Mouse (Mus musculus) left cerebral cortex, postnatal 14 days (tissue): ENCODE results near the gene Zfp316. TPM values are rescaled to one million over a fixed set of nuclear protein-coding genes. Genes with fewer than 3 reads are reported as not detected.

ENCODE experiments used
- DNase-seq, 2 experiments: peaks; one replicate each; pipeline ENCODE4 v3.0.0; 2021 to 2022; ENCODE audit warnings: low spot score in 2 of 2, mixed read lengths in 1 of 2
- intact Hi-C: fragments of 180-260 bp; cut with DNase I; formaldehyde crosslinking; loops from one replicate; pipeline ENCODE4 v1.15.1; 2025
- long read RNA-seq, 2 experiments: library from polyadenylated mRNA; stranded (forward); transcript quantifications; one replicate each; pipeline ENCODE4 v2.0.0; 2021
- total RNA-seq, 2 experiments: library from RNA; stranded (reverse); gene quantifications; 2 replicates each; pipeline ENCODE4 v1.2.3; 2021

Gene Zfp316
- total RNA-seq, result 10 to 100 TPM; 20.1 to 20.5 TPM
- long read RNA-seq, experiment 1, full-length matches to known transcripts, result 1 of 2 reads
- long read RNA-seq, experiment 1, partial matches to known transcripts, result 0 of 2 reads
- long read RNA-seq, experiment 1, other reads (novel, unspliced or antisense), result 1 of 2 reads
- long read RNA-seq, experiment 2, full-length matches to known transcripts, result 1 of 1 reads
- long read RNA-seq, experiment 2, partial matches to known transcripts, result 0 of 1 reads
- long read RNA-seq, experiment 2, other reads (novel, unspliced or antisense), result 0 of 1 reads

DNA sequence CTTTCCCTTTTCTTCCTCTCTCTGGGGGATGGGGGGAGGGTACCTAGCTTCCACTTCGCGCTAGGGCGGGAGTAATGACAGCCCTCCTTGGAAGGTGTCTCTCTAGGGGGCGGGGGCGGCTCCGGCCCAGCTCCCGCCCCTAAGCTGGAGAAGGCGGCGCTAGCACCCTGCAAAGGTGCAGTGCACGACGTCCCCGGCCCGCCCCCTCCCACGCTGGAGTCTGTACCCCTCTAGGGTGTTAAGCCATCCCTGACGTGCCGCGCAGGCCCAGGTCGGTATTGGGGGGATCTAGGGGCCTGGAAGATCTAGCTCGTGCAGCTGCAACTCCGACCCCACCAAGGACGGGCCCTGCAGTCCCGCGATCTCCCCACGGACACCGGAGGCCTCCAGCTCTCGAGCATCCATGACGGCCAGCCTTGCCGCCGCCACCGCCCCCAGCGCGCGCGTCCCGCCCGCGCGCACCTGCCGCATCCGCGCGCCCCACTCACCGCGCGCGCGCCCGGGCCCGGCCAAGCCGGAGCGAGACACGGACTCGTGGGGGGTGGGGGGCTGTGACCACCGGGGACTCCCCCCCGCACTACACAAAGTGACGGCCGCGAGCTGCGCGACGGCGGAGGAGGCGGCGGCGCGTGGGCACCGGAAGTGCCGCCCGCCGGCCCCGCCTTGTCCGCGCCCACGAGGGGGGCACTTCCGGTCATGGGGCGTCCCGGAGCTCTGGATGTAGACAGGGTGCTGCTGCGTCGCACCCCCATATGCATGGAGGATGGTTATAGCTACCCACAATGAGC is at the start of gene Zfp316:
Gene Zfp316 (minus strand): TSS at position 660 of the 788 bp plus-strand sequence.
- intact Hi-C loops, result no loop called here

DNA sequence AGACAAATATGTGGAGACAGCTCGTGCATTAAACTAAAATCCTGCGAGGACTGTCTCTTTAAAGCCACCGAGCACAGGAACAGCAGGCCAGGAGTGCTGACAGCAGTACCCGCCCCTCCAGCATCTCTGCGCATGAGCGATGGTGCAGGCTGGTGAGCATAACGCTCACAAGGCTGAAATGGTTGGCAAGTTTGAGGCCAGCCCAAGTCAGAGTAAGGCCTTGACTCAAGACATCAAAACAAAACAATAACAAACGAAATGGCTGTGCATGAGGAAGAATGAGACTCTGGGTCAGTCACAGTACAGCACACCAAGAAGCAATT is 47.4 kb upstream of the Zfp316 start:
- no peak for DNase-seq
- intact Hi-C loops, result no loop called here

More for the DNA sequence above, at the start of gene Zfp316:
- DNase-seq, result peak; percentile 74 to 78

DNA sequence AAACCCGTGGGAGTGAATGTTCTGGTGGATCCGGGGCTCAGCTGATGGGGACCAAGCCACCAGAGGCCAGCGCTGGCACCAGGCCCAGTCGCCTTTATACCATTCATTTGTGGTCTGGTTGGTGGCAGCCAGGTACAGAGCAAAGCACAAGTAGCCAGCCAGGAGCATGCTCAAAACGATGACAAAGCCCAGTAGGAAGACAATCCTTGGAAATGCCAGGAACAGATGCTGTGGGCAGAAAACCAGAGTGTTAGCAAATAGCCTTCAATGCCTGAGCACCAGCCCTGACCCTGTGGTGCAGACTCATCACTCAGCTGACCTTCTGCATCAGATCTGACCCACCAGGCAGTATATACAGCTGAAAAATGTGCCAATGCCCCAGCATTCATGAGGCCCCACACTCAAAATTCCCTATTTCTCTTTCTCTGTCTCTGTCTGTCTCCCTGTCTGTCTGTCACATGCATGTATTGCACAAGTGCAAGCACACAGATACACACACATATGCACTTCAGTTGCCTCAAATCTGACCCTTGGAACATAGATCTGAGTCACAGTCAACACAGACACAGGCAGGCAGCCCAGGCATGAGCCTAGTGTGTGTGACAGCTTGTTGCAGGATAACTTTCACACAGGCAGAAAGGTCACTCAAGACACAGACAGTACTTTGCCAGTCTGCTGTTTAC is 46.9 kb upstream of the Zfp316 start:
- intact Hi-C loops, result no loop called here
- DNase-seq, result no peak

DNA sequence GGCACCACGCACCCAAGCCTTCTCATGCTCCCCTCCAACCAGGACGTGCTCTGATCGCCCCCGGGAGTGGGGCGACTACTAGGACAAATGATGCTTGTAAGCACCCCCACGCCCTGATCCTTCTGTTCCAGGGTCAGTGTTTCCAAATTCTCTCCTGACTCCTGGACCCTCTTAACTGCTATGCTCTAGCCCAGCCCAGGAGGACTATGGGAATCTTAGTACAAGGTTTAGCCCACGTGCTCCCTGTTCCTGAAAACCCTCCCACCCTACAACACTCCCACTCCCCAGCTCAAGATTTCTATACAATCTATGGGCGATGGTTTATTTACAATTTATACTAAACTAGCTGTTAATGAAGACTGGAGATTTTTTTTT is 45.7 kb upstream of the Zfp316 start:
- intact Hi-C loops, result no loop called here

DNA sequence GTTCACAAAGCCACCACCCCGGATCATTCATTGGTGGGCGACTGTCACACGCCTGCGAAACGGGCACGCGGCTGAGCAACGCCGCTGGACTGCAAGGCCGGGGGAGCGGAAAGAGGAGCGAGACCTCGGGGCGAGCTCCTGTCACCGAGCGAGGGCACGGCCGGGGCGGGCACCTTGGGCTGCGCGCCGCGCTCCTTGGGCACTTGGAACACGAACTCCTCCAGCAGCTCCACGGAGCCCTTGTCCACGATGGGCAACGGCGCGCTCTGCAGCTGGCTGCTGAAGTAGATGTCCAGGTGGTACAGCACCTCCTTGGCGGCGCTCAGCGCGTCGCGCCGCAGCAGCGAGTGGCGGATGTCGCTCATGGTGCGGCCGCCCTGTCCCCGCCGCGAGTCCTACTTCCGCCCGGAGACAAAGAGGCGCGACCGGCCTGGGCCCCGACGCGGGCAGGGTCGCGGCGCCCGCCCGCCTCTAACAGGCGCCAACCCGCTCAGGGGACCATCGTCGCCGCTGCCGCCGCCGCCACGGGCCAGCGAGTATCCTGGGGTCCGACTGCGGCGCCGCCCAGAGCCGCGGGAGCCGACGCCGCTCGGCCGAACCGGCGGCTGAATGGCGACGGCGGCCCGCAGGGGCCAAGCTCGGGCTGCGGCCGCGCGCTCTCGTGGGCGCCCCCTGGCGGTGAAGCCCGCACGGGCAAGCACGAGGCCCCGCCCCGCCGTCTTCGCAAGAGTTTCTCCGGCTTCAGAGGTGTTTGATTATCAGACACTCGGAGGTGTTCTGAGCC is 45.1 kb upstream of the Zfp316 start, which contains the start of gene E130309D02Rik:
Gene E130309D02Rik (minus strand): TSS at position 631 of the 784 bp plus-strand sequence.
- intact Hi-C loops, result no loop called here
- DNase-seq, result peak; percentile 85 to 91

More for the DNA sequence above, 45.7 kb upstream of the Zfp316 start:
- DNase-seq, result no peak

DNA sequence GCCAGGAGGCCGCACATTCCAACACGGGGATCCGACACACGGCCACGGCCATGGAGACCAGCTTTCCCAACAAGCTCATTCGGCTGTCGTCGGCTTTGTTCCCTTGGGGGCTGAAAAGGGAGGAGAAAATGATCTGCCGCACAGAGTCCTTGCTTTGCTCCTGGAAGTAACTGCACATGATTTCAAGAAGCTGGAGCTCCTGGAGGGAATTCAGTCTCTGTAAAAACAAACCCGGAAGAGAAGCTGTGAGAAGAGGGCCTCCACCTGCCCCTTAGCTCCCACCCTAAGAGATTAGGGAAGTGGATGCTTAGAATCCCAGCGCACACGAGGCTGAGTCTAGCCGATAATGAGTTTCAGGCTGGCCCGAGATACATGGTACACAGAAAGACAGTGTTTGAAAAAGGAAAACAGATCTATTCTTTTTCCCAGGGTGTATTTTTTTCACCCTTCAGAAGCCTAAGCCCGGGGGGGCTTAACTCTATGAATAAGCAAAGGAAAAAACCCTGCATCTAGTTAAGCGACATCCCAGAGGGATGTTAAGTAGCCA is 44.4 kb upstream of the Zfp316 start:
- intact Hi-C loops, result no loop called here
- no peak for DNase-seq

DNA sequence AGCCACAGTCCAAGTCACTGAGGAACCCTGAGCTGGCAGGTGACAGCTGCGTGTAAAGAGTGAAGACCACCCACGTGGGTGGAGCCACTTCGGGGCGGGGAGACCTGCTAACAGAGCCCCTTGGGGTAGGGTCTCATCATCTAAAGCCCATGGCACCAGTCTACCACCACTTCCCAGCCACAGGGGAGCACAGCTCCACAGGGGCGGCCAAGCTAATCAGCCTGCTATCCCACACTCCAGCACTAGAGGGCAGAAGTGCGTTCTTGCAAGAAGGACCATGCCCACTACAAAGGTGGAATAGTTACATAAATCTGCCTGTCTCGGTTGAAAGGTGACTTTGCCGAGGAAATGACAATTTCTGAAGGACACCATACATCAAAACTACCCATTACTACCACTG is 42.1 kb upstream of the Zfp316 start:
- intact Hi-C loops, result no loop called here

DNA sequence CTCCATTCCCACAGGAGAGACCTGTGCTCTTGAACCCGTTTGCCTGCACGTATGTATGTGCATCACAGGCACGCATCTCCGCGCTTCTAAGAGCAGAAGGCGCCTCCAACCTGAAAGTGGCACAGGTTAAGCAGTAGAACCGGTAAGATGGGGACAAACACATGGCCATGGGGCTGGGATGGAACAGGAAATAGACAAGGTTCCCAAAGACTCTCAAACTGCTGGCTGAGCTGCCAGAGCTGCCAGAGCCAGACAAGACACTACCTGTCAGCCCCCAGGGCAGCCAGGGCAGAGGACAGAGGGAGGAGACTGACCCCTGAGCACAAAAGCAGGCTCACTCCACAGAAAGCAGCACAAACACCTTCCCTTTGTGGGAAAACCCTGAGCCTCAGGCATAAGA is 40.1 kb upstream of the Zfp316 start:
- intact Hi-C loops, result no loop called here
- no peak for DNase-seq

More for the DNA sequence above, 42.1 kb upstream of the Zfp316 start:
- DNase-seq, result peak; percentile 79 to 84

DNA sequence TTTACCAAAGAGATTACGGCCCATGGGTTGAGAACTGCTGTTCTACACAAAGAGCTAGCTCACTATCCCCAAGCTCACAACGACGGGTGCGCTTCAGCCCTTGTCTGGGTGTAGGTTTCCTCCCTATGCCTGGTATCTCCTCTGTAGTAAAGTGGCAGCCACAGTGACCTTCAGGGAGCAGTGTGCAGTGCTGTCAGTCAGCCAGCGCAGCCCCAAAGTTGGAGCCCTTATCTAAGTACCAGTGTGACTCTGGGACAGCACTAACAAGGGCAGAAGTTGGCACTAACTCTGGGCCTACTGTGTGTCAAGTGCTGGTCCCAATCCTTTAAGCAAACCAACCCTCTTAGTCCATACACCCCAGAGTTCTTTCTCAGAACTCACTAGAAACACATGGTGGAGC is 39.0 kb upstream of the Zfp316 start:
- intact Hi-C loops, result no loop called here
- no peak for DNase-seq

DNA sequence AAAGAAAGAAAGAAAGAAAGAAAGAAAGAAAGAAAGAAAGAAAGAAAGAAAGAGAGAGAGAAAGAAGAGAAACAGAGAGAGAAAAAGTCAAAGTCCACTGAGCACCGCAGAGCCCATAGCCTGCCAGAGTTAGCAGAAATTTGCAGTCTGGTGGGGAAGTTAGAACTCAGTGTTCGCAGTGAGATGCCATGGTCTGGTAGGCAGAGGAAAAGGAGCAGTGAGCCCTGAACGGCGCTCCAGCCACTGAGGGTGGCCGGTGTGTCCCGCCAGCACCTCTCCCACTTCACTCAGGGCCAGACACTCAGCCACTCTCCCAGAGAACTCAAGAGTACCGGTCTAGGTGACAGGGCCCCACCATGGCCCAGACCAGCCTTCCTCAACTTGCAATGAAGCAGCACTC is 34.4 kb upstream of the Zfp316 start:
- DNase-seq, result no peak
- intact Hi-C loops, result loop anchor here (5.0 kb wide), 1 partner anchor 127 kb away; no protein-coding TSS in a partner anchor

DNA sequence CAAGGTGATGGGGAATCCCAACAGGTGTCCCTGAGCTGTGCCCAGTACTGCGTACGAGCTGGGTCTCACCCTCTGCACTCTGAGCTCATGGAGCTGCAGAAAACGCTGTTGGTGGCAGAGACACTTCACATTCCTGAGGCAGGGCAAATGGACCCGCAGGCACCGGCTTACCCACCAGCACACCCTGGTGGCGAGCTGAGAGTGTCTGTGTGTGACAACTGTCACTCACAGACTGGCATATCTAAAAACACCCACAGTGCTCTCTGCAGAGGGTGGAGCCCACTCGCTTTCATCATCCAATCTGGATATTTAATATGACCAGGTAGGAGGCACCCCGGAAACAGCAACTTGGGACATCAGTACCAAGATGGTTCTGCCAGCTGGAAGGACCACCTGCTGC is 31.5 kb upstream of the Zfp316 start:
- intact Hi-C loops, result loop anchor here (5.0 kb wide), 1 partner anchor 124 kb away; no protein-coding TSS in a partner anchor

DNA sequence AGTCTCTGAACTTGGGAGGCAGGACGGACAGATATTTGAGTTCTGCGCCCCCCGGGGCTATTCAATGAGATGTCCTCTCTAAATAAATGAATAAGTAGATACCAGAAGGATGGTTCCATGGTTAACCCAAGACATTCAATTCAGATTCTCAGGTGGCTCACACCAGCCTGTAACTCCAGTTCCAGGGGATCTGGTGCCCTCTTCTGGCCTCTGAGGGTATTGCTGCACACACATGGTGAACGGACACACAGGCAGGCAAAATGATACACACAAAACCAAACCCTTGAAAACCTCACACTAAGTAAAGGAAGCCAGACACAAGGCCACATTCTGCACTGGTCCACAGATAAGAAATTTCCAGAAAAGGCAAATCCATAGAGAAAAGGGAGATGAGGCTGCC is 29.9 kb upstream of the Zfp316 start:
- intact Hi-C loops, result loop anchor here (5.0 kb wide), 2 partner anchors 52 to 122 kb away; no protein-coding TSS in a partner anchor
- DNase-seq, result peak; percentile 72 to 75

More for the DNA sequence above, 31.5 kb upstream of the Zfp316 start:
- no peak for DNase-seq

DNA sequence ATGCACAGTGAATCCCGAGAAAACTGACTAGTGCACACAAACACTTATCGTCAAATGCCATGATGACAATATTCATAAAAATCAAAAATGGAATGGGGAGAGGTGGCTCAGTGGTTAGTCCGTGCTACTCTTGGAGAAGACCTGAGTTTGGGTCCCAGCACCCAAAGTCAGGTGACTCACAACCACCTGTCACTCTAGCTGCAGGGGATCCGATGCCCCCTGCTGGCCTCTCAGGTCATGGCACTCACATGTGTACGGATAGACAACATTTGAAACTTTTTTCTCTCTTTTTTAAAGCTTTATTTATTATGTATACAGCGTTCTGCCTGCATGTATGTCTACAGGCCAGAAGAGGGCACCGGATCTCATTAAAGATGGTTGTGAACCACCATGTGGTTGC is 28.6 kb upstream of the Zfp316 start:
- DNase-seq, result no peak
- intact Hi-C loops, result loop anchor here (5.0 kb wide), 1 partner anchor 51 kb away; no protein-coding TSS in a partner anchor

DNA sequence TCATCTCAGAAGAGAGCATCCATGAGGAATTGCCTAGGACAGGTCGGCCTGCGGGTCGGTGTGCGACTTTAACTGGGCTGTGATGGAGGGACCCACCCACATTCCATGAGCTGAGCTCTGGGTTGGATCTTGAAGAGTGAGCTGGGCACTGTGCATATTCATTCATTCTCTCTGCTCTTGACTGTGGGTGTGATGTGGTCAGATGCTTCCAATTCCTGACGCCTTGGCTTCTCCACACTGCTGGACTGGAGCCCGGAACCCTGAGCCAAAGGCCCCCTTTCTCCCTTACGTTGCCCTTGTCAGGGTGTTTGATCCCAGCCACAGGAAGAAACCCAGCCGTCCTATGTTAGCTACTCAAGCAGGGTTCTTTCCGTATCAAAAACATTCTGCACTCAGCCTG is 28.2 kb upstream of the Zfp316 start:
- intact Hi-C loops, result loop anchor here (5.0 kb wide), 1 partner anchor 51 kb away; no protein-coding TSS in a partner anchor

DNA sequence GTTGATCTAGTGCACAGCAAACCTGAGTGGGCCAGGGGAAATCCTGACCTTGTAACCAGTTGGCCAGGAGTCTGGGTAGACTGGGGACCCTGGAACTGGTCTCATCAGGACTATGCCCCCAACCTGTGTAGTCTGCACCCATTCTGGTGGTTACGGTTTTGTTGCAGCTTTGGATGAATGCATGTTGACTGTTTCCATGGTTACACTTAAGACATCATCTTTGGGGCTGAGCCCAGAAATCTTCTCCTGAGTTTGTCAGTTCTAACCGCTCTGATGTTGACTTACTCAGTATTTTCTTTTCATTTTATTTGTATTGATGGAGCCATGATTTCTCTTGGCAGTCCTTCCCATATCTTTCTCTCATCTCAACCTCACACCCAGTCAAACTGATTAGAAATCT is 25.5 kb upstream of the Zfp316 start:
- DNase-seq, result peak in 1 of 2 experiments; percentile 52
- intact Hi-C loops, result loop anchor here (5.0 kb wide), 1 partner anchor 48 kb away; no protein-coding TSS in a partner anchor

More for the DNA sequence above, 28.2 kb upstream of the Zfp316 start:
- no peak for DNase-seq

DNA sequence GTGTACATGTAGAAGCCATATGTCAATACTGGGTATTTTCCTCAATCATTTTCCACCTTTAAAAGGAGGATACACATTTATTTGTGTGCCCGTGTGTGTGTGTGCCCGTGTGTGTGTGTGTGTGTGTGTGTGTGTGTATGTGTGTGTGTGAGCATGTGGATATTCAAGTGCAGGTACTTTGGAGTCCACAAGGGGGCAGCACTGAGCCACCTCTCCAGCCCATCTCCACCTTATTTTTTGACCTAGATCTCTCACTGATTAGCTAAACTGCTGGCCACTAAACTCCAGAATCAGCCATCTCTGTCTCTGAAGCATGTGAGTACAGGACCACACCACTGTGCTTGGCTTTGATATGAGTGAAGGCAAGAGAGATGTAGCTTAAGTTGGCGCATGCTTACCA is 25.0 kb upstream of the Zfp316 start:
- DNase-seq, result no peak
- intact Hi-C loops, result loop anchor here (5.0 kb wide), 1 partner anchor 48 kb away; no protein-coding TSS in a partner anchor

DNA sequence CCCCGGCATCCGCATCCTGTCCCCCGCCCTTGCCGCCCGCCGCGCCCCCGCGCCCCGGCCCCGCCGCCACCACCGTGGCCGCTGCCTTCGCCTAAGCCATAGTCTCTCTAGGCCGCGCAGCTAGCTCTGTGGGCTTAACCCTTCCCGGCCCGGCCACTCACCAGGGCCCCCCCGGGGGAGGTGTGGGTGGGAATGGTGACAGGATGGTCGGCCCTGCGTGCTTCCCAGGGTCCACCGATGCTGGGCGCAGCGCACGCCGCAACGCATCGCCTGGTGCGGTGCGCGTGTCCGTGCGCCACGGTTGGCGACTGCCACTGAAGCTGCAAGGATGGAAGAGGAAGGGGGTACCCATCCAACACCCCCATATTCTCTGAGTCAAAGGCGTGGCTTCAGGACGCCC is 23.6 kb upstream of the Zfp316 start, which contains the start of gene Zfp853:
Gene Zfp853 (minus strand): TSS at position 220 of the 400 bp plus-strand sequence.
- no peak for DNase-seq

DNA sequence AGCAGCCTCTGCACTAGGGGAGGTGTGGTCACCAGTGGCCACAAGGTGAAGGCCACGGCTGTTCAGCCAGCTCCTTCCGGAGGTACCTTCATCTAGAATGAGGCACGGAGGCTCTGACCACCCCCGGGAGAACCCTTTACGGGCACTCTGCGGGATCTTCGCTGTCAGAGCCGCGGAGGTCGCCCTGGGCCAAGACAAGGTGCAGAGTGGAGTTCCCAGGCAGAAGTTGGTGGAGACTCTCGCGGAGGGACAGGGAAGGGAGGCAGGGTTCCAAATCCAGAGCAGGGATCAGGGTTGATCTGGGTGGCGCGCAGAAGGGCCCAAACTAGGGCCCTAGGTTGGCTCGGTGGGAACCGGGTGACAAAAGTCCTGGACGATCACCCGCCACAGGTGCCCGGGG is 23.1 kb upstream of the Zfp316 start:
- intact Hi-C loops, result no loop called here
- DNase-seq, result no peak

More for the DNA sequence above, 23.6 kb upstream of the Zfp316 start, which contains the start of gene Zfp853:
- intact Hi-C loops, result no loop called here

DNA sequence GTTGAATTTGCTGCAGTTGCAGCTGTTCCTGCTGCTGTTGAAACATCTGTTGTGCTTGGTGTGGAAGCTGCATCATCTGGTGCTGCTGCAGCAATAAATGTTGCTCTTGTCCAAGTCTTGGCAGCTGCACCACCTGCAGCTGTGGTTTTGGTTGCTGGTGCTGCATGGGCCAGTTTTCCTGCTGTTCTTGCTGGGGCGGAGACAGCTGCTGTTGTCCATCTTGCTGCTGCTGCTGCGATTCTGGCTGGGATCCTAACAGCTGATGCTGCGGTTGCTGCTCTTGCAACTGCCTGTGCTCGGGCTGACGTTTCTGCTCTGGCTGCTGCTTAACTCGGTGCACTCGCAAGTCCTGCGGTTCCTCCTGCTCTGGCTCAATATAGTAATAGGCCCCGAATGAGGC is 19.5 kb upstream of the Zfp316 start:
- intact Hi-C loops, result no loop called here
- no peak for DNase-seq
